Mouse (Mus musculus) hindlimb bud, embryonic 11.5 days (tissue): ENCODE measurements around the gene Tmprss3.
A peak's percentile ranks its signal among the peaks of the same experiment; 100 is the strongest.

ENCODE experiments used
- DNase-seq: peaks from one replicate; pipeline ENCODE4 v3.0.0-alpha.2; 2012; ENCODE audit warnings: low read depth, low spot score; ENCODE audit errors: extremely low spot score

The Tmprss3 gene

DNA sequence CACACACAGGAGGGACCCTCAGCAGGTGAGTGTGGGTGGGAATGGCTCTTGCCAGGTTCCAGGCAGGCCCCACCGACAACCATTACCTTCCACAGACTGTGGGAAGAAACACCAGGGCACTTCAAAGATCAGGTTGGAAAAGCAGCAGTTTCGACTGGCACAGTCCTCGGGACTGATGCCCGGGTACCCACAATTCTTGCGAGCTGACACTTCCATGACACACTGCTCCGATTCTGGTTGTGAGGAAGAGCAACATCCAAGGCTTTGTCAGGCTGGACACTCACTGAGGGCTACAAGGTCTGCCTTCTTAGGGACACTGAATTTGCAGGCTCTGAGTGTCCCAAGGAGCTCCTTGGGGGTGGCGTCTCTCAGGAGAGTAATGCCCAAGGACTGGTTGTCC lies 56.7 kb downstream of the Tmprss3 start:
- DNase-seq = no peak

DNA sequence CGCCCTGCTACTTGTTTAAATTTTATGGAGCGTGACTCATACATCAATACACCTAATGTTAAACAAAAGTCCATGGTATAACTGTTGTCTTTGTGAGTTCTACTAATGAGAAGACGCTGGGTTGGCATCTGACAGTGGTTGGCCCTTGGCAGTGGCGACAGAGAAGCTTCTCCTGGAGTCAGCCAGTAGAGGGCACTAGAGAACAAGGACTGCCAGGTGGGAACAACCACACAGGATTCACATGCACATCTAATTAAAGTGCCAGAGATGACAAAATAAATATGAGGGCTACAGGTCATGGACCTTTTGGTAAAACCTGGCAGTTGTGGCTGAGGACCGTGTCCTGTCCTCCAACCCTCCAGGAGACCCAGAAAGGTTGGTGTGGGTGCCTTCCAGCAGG lies 60.4 kb downstream of the Tmprss3 start:
- DNase-seq = peak; percentile 33

- DNase-seq = no peak
Measured at GRCm38 (mm10) chr17:31136821-31137220, 62.0 kb downstream of the Tmprss3 start.

GRCm38 (mm10) chr17:31136291-31136690 lies 62.5 kb downstream of the Tmprss3 start:
- no peak for DNase-seq

DNA sequence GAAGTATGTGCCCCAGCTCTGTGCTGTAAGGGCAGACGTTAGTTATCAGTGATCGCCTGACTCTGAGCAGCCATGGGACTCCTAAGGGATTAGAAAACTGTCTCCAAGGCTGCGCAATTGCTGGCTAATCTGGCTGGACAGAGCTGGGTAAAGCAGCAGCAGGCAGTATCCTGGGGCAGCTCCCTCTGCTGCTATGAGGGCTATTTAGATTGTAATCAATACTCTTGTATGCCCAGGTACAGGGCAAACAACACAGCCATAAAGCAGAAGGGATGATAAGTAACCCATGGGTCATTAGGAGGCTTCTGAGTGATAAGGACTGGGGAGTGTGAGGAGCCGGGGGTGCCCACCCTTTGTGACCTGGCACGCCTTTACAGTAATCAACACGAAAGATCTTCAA lies 63.9 kb downstream of the Tmprss3 start:
- DNase-seq = no peak

DNA sequence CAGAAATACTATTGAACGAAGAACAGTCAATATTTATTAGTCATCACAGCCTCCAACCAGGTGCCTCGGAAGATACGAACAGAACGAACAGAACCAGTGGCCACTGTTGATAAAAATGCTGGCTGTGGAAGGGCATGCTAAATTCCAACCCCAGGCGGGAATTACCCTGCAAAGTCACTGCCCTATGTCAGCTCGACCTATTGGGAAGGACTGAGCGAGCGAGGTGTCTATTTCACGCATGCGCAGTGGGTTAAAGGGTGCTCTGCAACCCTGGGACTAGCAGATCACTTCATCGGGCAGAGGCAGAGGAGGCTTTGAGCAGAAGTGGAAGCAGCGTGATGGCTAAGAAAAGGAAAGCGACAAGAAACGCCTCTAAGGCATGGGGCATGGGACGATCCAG lies 65.0 kb downstream of the Tmprss3 start:
- no peak for DNase-seq

DNA sequence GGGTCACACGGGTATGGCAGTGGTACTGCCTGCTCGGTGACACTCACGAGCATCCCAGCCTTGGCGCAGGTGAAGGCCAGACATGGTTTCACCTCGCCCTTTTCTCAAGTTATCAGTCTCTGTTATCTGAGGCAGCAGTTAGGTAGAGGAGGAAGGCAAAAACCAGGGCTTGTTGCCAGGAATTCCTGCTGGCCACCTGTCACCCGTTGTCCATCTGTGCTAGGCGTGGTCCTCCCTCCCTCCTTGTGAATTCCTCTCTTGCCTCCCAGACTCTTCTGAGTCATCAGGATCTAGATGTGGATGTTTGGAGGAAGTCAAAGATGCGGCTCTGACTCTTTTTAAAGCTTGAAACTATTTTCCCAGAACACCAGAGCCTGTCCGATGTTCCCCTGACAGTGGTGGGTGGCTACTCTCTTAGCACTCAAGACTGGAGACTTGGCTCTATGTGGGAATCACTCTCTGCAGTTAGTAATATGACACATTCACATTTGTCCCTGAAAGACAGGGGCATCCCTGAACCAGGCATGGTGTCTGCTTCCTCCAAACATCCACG lies 67.4 kb downstream of the Tmprss3 start:
- DNase-seq = no peak

GRCm38 (mm10) chr17:31129452-31129851 lies 69.3 kb downstream of the Tmprss3 start, which contains the start of gene Tff3:
Gene Tff3 (minus strand): TSS chr17:31129646.
- no peak for DNase-seq
